Mouse (Mus musculus): ENCODE data around the gene Asna1. TPM values are rescaled to one million over a fixed set of nuclear protein-coding genes. Genes with fewer than 3 reads are reported as not detected.
A peak's percentile ranks its signal among the peaks of the same experiment; 100 is the strongest.

Asna1 gene
- polyA plus RNA-seq, 1 experiment from 2014 or later: 159 TPM

GRCm38 (mm10) chr8:85035728-85036310 is 10.7 kb upstream of the Asna1 start:
- no peak for TF ChIP-seq CTCF (IDR thresholded peaks at IDR 0.05)
- in situ Hi-C loops (cut with MboI; ENCODE audit: low pct_unique_long_range_greater_than_20kb): no loop called here
- no peak for DNase-seq (ENCODE audit: low read depth, low spot score)
- no peaks in the 10 kb centered on the region for H3K27me3 ChIP-seq
- ChIA-PET CTCF (interaction anchor here (0.7 to 2.6 kb wide), 6 partner anchors 10 to 62 kb away, joined by 3 to 8 read pairs (median 3); partner anchors contain the start of genes Asna1, Man2b1 and Trir), POLR2A (interaction anchor here (0.7 to 4.1 kb wide), 7 partner anchors 9 to 58 kb away, joined by 3 to 22 read pairs (median 5); partner anchors contain the start of genes Fbxw9, Junb and Trir)
- ATAC-seq: no peak

GRCm38 (mm10) chr8:85035165-85035727 is 10.2 kb upstream of the Asna1 start:
- TF ChIP-seq CTCF (IDR thresholded peaks at IDR 0.05): no peak
- POLR2A ChIA-PET: interaction anchor here (1.3 to 4.1 kb wide), 3 partner anchors 9 to 40 kb away, joined by 3 to 22 read pairs (median 11); partner anchors contain the start of gene Trir
- ATAC-seq (no peak), DNase-seq (ENCODE audit: low read depth, low spot score) (no peak)
- CTCF ChIA-PET: interaction anchor here (0.7 to 2.6 kb wide), 4 partner anchors 9 to 61 kb away, joined by 3 to 8 read pairs (median 4); partner anchors contain the start of genes Asna1, Man2b1 and Trir
- no peaks in the 10 kb centered on the region for H3K27me3 ChIP-seq
- in situ Hi-C loops (cut with MboI; ENCODE audit: low pct_unique_long_range_greater_than_20kb): no loop called here

GRCm38 (mm10) chr8:85034764-85035163 is 9.7 kb upstream of the Asna1 start:
- TF ChIP-seq CTCF (IDR thresholded peaks at IDR 0.05): no peak
- no peak for ATAC-seq
- DNase-seq (ENCODE audit: low read depth, low spot score): no peak
- POLR2A ChIA-PET: no interaction called here
- in situ Hi-C loops (cut with MboI; ENCODE audit: low pct_unique_long_range_greater_than_20kb): no loop called here
- H3K27me3 ChIP-seq: no peaks in the 10 kb centered on the region
- CTCF ChIA-PET: interaction anchor here (1.4 to 1.6 kb wide), 2 partner anchors 28 to 61 kb away, joined by 3 to 4 read pairs; no protein-coding TSS in a partner anchor

GRCm38 (mm10) chr8:85033867-85034266 is 8.8 kb upstream of the Asna1 start:
- in situ Hi-C loops (cut with MboI; ENCODE audit: low pct_unique_long_range_greater_than_20kb): no loop called here
- no peak for DNase-seq (ENCODE audit: low read depth, low spot score)
- ChIA-PET POLR2A (no interaction called here), CTCF (no interaction called here)
- TF ChIP-seq CTCF (IDR thresholded peaks at IDR 0.05): no peak
- ATAC-seq: no peak
- no peaks in the 10 kb centered on the region for H3K27me3 ChIP-seq

- POLR2A ChIA-PET: no interaction called here
- no peaks in the 10 kb centered on the region for H3K27me3 ChIP-seq
- TF ChIP-seq CTCF (IDR thresholded peaks at IDR 0.05): no peak
- in situ Hi-C loops (cut with MboI; ENCODE audit: low pct_unique_long_range_greater_than_20kb): no loop called here
- CTCF ChIA-PET: interaction anchor here (3.1 kb wide), 1 partner anchor 58 kb away, joined by 9 read pairs; no protein-coding TSS in a partner anchor
- ATAC-seq (no peak), DNase-seq (ENCODE audit: low read depth, low spot score) (no peak)
Observed at GRCm38 (mm10) chr8:85032622-85033311, 7.7 kb upstream of the Asna1 start.

GRCm38 (mm10) chr8:85029271-85029670 is 4.2 kb upstream of the Asna1 start:
- ChIA-PET CTCF (no interaction called here), POLR2A (interaction anchor here (0.8 kb wide), 1 partner anchor 9 kb away, joined by 3 read pairs; no protein-coding TSS in a partner anchor)
- DNase-seq (ENCODE audit: low read depth, low spot score) (no peak), ATAC-seq (no peak)
- in situ Hi-C loops (cut with MboI; ENCODE audit: low pct_unique_long_range_greater_than_20kb): no loop called here
- no peaks in the 10 kb centered on the region for H3K27me3 ChIP-seq
- no peak for TF ChIP-seq CTCF (IDR thresholded peaks at IDR 0.05)

GRCm38 (mm10) chr8:85027922-85028321 is 2.8 kb upstream of the Asna1 start:
- no peak for DNase-seq (ENCODE audit: low read depth, low spot score)
- TF ChIP-seq CTCF (IDR thresholded peaks at IDR 0.05): no peak
- no peaks in the 10 kb centered on the region for H3K27me3 ChIP-seq
- CTCF ChIA-PET: interaction anchor here (1.0 kb wide), 2 partner anchors 33 to 53 kb away, joined by 3 read pairs; no protein-coding TSS in a partner anchor
- ATAC-seq: no peak
- POLR2A ChIA-PET: no interaction called here
- in situ Hi-C loops (cut with MboI; ENCODE audit: low pct_unique_long_range_greater_than_20kb): no loop called here

- TF ChIP-seq CTCF (IDR thresholded peaks at IDR 0.05): no peak
- ATAC-seq (no peak), DNase-seq (ENCODE audit: low read depth, low spot score) (no peak)
- no peaks in the 10 kb centered on the region for H3K27me3 ChIP-seq
- ChIA-PET CTCF (interaction anchor here (1.0 kb wide), 1 partner anchor 34 kb away, joined by 3 read pairs; no protein-coding TSS in a partner anchor), POLR2A (interaction anchor here (1.9 kb wide), 1 partner anchor 51 kb away, joined by 7 read pairs; no protein-coding TSS in a partner anchor)
- in situ Hi-C loops (cut with MboI; ENCODE audit: low pct_unique_long_range_greater_than_20kb): no loop called here
Observed at GRCm38 (mm10) chr8:85027516-85027855, 2.4 kb upstream of the Asna1 start.

GRCm38 (mm10) chr8:85026670-85027515 is 1.8 kb upstream of the Asna1 start, which contains the start of gene Trir:
Trir (plus strand) TSS chr8:85026823.
- H3K27me3 ChIP-seq: no peaks in the 10 kb centered on the region
- ChIA-PET POLR2A (interaction anchor here (1.2 to 1.9 kb wide), 3 partner anchors 9 to 51 kb away, joined by 7 to 11 read pairs (median 9); partner anchors contain the start of gene Tnpo2), CTCF (interaction anchor here (1.5 to 2.0 kb wide), 2 partner anchors 10 to 14 kb away, joined by 4 to 8 read pairs; partner anchors contain the start of gene Tnpo2)
- in situ Hi-C loops (cut with MboI; ENCODE audit: low pct_unique_long_range_greater_than_20kb): no loop called here
- peak; percentile 75 for ATAC-seq
- TF ChIP-seq CTCF (IDR thresholded peaks at IDR 0.05): no peak
- DNase-seq (ENCODE audit: low read depth, low spot score): peak; percentile 85

GRCm38 (mm10) chr8:85023846-85024245 is 1.2 kb downstream of the Asna1 start:
- CTCF ChIA-PET: no interaction called here
- in situ Hi-C loops (cut with MboI; ENCODE audit: low pct_unique_long_range_greater_than_20kb): no loop called here
- POLR2A ChIA-PET: interaction anchor here (1.4 kb wide), 1 partner anchor 8 kb away, joined by 3 read pairs; no protein-coding TSS in a partner anchor
- no peak for TF ChIP-seq CTCF (IDR thresholded peaks at IDR 0.05)
- DNase-seq (ENCODE audit: low read depth, low spot score) (no peak), ATAC-seq (no peak)
- H3K27me3 ChIP-seq: no peaks in the 10 kb centered on the region

All from Patski (cell line).